Mouse (Mus musculus) right cerebral cortex, adult 18-20 months (tissue): ENCODE data around the gene Ypel2.

Experiments used
- DNase-seq: peaks from one replicate; pipeline ENCODE4 v3.0.0; 2022; ENCODE audit warnings: mixed read lengths

Ypel2 gene

GRCm38 (mm10) chr11:86994791-86995624, 1.5 kb upstream of the Ypel2 start:
- no peak for DNase-seq

- DNase-seq: no peak
These were observed 823 bp upstream of the Ypel2 start for GRCm38 (mm10) chr11:86994330-86994729.

- no peak for DNase-seq
These were observed 982 bp downstream of the Ypel2 start for GRCm38 (mm10) chr11:86992461-86992988.

- DNase-seq: no peak
These were observed 2.3 kb downstream of the Ypel2 start for GRCm38 (mm10) chr11:86991241-86991640.

- peak; percentile 56 for DNase-seq
These were observed 3.2 kb downstream of the Ypel2 start for GRCm38 (mm10) chr11:86990309-86990708.

GRCm38 (mm10) chr11:86984990-86985389, 8.5 kb downstream of the Ypel2 start:
- no peak for DNase-seq

GRCm38 (mm10) chr11:86983056-86983455, 10.5 kb downstream of the Ypel2 start:
- DNase-seq: no peak

GRCm38 (mm10) chr11:86981229-86981791, 12.2 kb downstream of the Ypel2 start:
- no peak for DNase-seq

- DNase-seq: no peak
These were observed 13.0 kb downstream of the Ypel2 start for GRCm38 (mm10) chr11:86980526-86980925.

GRCm38 (mm10) chr11:86979799-86980198, 13.7 kb downstream of the Ypel2 start:
- no peak for DNase-seq

GRCm38 (mm10) chr11:86977242-86977641, 16.3 kb downstream of the Ypel2 start:
- DNase-seq: no peak

GRCm38 (mm10) chr11:86974401-86974800, 19.1 kb downstream of the Ypel2 start:
- peak; percentile 50 for DNase-seq

GRCm38 (mm10) chr11:86973255-86973654, 20.3 kb downstream of the Ypel2 start:
- DNase-seq: no peak

- DNase-seq: no peak
These were observed 22.3 kb downstream of the Ypel2 start for GRCm38 (mm10) chr11:86971057-86971753.

GRCm38 (mm10) chr11:86969041-86969821, 24.3 kb downstream of the Ypel2 start:
- no peak for DNase-seq

GRCm38 (mm10) chr11:86967506-86967905, 26.0 kb downstream of the Ypel2 start:
- no peak for DNase-seq

GRCm38 (mm10) chr11:86966696-86967095, 26.8 kb downstream of the Ypel2 start:
- DNase-seq: no peak

GRCm38 (mm10) chr11:86965079-86965478, 28.4 kb downstream of the Ypel2 start:
- DNase-seq: no peak

GRCm38 (mm10) chr11:86963698-86964097, 29.8 kb downstream of the Ypel2 start:
- no peak for DNase-seq

GRCm38 (mm10) chr11:86963027-86963426, 30.5 kb downstream of the Ypel2 start:
- DNase-seq: no peak

- DNase-seq: no peak
These were observed 31.1 kb downstream of the Ypel2 start for GRCm38 (mm10) chr11:86962362-86962761.

- no peak for DNase-seq
These were observed 31.8 kb downstream of the Ypel2 start for GRCm38 (mm10) chr11:86961510-86962303.
